Mouse (Mus musculus): ENCODE measurements around the gene Prpf6.

- TF ChIP-seq POLR2A (IDR thresholded peaks at IDR 0.05; ENCODE audit: insufficient read depth, low read length) (no peak), CTCF (IDR thresholded peaks at IDR 0.05; ENCODE audit: low read depth, low read length) (no peak), EP300 (IDR thresholded peaks at IDR 0.05; ENCODE audit: insufficient read depth, low read depth, low read length) (no peak)
These were observed 89.0 kb downstream of the Prpf6 start for GRCm38 (mm10) chr2:181680716-181681117.

Measured in ES-Bruce4 (cell line).